Mouse (Mus musculus) MEL (cell line): Measurements from ENCODE around the gene C2cd4d. TPM values are rescaled to one million over a fixed set of nuclear protein-coding genes. Genes with fewer than 3 reads are reported as not detected.

Experiments used
- DNase-seq: peaks from one replicate; pipeline ENCODE4 v3.0.0; 2011; ENCODE audit warnings: low read depth, low spot score
- H3K27ac ChIP-seq: 2 replicates; pipeline ENCODE4 v1.5.1; 2012; ENCODE audit warnings: low read depth, mild to moderate bottlenecking, control low read depth, low read length, moderate library complexity; ENCODE audit not compliant: control insufficient read depth
- H3K27me3 ChIP-seq, 2 experiments: fragments of 150-350 bp in 1 of 2; sonication (generic) in 1 of 2; 2 replicates each; pipeline ENCODE4 v1.6.1; 2012; ENCODE audit warnings: low read length in 2 of 2, mild to moderate bottlenecking in 2 of 2, improper control_type of control experiment in 1 of 2, moderate library complexity in 1 of 2; ENCODE audit not compliant: insufficient read depth in 2 of 2, control insufficient read depth in 1 of 2
- H3K36me3 ChIP-seq, 2 experiments: 2 replicates each; pipeline ENCODE4 v1.6.1; 2012 to 2014; ENCODE audit warnings: low read length in 2 of 2, improper control_type of control experiment in 1 of 2, inconsistent platforms in 1 of 2, mild to moderate bottlenecking in 1 of 2; ENCODE audit not compliant: insufficient read depth in 2 of 2, control insufficient read depth in 1 of 2
- H3K4me1 ChIP-seq, 2 experiments: fragments of 150-350 bp in 1 of 2; sonication (generic) in 1 of 2; 2 replicates each; pipeline ENCODE4 v1.6.1; 2012; ENCODE audit warnings: low read length in 2 of 2, improper control_type of control experiment in 1 of 2, mild to moderate bottlenecking in 1 of 2; ENCODE audit not compliant: insufficient read depth in 2 of 2, control insufficient read depth in 1 of 2
- H3K4me3 ChIP-seq, 2 experiments: fragments of 150-350 bp in 1 of 2; sonication (generic) in 1 of 2; 2 replicates each; pipeline ENCODE4 v1.5.1; 2012; ENCODE audit warnings: low read depth in 2 of 2, low read length in 2 of 2, mild to moderate bottlenecking in 2 of 2, moderate library complexity in 2 of 2, control low read depth in 1 of 2, improper control_type of control experiment in 1 of 2; ENCODE audit not compliant: control insufficient read depth in 1 of 2, insufficient read depth in 1 of 2
- H3K79me2 ChIP-seq: 2 replicates; pipeline ENCODE4 v1.6.1; 2012; ENCODE audit warnings: mild to moderate bottlenecking, low read length, moderate library complexity; ENCODE audit not compliant: control insufficient read depth, poor library complexity, insufficient read depth
- H3K9ac ChIP-seq: 2 replicates; pipeline ENCODE4 v1.6.1; 2012; ENCODE audit warnings: low read depth, mild to moderate bottlenecking, control low read depth, low read length, moderate library complexity; ENCODE audit not compliant: control insufficient read depth, poor library complexity, severe bottlenecking
- H3K9me3 ChIP-seq: fragments of 150-350 bp; sonication (generic); replicated peaks from 2 replicates; pipeline ENCODE4 v1.6.1; 2012; ENCODE audit warnings: mild to moderate bottlenecking, low read length, improper control_type of control experiment, moderate library complexity; ENCODE audit not compliant: insufficient read depth
- CHD2 ChIP-seq: IDR thresholded peaks from 2 replicates; pipeline ENCODE4 v1.6.1; 2011; ENCODE audit warnings: low read length, improper control_type of control experiment
- CTCF ChIP-seq, 3 experiments: IDR thresholded peaks in 2 of 3; conservative IDR thresholded peaks in 1 of 3; 2 replicates each; pipeline ENCODE4 v1.5.1; 2011 to 2012; ENCODE audit warnings: low read length in 3 of 3, low read depth in 2 of 3, mild to moderate bottlenecking in 2 of 3, improper control_type of control experiment in 1 of 3, inconsistent platforms in 1 of 3, mixed read lengths in 1 of 3, moderate library complexity in 1 of 3; ENCODE audit not compliant: control insufficient read depth in 1 of 3, insufficient read depth in 1 of 3, poor library complexity in 1 of 3, severe bottlenecking in 1 of 3
- E2F4 ChIP-seq: IDR thresholded peaks from 2 replicates; pipeline ENCODE4 v1.6.1; 2011; ENCODE audit warnings: low read depth, low read length, improper control_type of control experiment, borderline replicate concordance
- EP300 ChIP-seq, 2 experiments: IDR thresholded peaks; 2 replicates each; pipeline ENCODE4 v1.6.1; 2011; ENCODE audit warnings: improper control_type of control experiment in 2 of 2, low read length in 2 of 2, low read depth in 1 of 2, mild to moderate bottlenecking in 1 of 2
- GABPA ChIP-seq: IDR thresholded peaks from 2 replicates; pipeline ENCODE4 v1.6.1; 2012; ENCODE audit warnings: low read depth, mild to moderate bottlenecking, inconsistent platforms, low read length, improper control_type of control experiment, moderate library complexity
- MAX ChIP-seq: IDR thresholded peaks from 2 replicates; pipeline ENCODE4 v1.6.1; 2011; ENCODE audit warnings: low read length, improper control_type of control experiment
- MAZ ChIP-seq: IDR thresholded peaks from 2 replicates; pipeline ENCODE4 v1.6.1; 2012; ENCODE audit warnings: low read depth, mild to moderate bottlenecking, inconsistent platforms, low read length, improper control_type of control experiment
- MEF2A ChIP-seq: IDR thresholded peaks from 2 replicates; pipeline ENCODE4 v1.6.1; 2014; ENCODE audit warnings: low read depth, mild to moderate bottlenecking, inconsistent platforms, low read length, improper control_type of control experiment; ENCODE audit not compliant: poor library complexity, insufficient replicate concordance, severe bottlenecking; ENCODE audit errors: extremely low read depth
- MXI1 ChIP-seq: IDR thresholded peaks from 2 replicates; pipeline ENCODE4 v1.6.1; 2011; ENCODE audit warnings: mild to moderate bottlenecking, low read depth, low read length, improper control_type of control experiment
- MYC ChIP-seq: IDR thresholded peaks from 2 replicates; pipeline ENCODE4 v1.6.1; 2011; ENCODE audit warnings: low read depth, mild to moderate bottlenecking, low read length, improper control_type of control experiment, moderate library complexity
- NELFE ChIP-seq: IDR thresholded peaks from 2 replicates; pipeline ENCODE4 v1.6.1; 2011; ENCODE audit warnings: low read depth, low read length, improper control_type of control experiment
- POLR2A ChIP-seq, 2 experiments: IDR thresholded peaks; 2 replicates each; pipeline ENCODE4 v1.6.1; 2011 to 2012; ENCODE audit warnings: low read length in 2 of 2, mild to moderate bottlenecking in 2 of 2, control low read depth in 1 of 2, improper control_type of control experiment in 1 of 2, low read depth in 1 of 2, moderate library complexity in 1 of 2; ENCODE audit not compliant: control insufficient read depth in 1 of 2, insufficient read depth in 1 of 2, poor library complexity in 1 of 2
- POLR2AphosphoS5 ChIP-seq: IDR thresholded peaks from 2 replicates; pipeline ENCODE4 v1.6.1; 2012; ENCODE audit warnings: low read depth, borderline replicate concordance, mild to moderate bottlenecking, inconsistent platforms, low read length, moderate library complexity, mixed read lengths
- SMC3 ChIP-seq: IDR thresholded peaks from 2 replicates; pipeline ENCODE4 v1.6.1; 2011; ENCODE audit warnings: low read depth, low read length, improper control_type of control experiment
- TAL1 ChIP-seq: IDR thresholded peaks from 2 replicates; pipeline ENCODE4 v1.6.1; 2012; ENCODE audit warnings: mild to moderate bottlenecking, inconsistent platforms, low read length, moderate library complexity, mixed read lengths
- TBP ChIP-seq: IDR thresholded peaks from 2 replicates; pipeline ENCODE4 v1.8.0; 2011; ENCODE audit warnings: low read depth, low read length, improper control_type of control experiment
- TCF12 ChIP-seq: IDR thresholded peaks from 2 replicates; pipeline ENCODE4 v1.6.1; 2014; ENCODE audit warnings: low read depth, mild to moderate bottlenecking, inconsistent platforms, low read length, improper control_type of control experiment, moderate library complexity
- USF1 ChIP-seq: IDR thresholded peaks from 2 replicates; pipeline ENCODE4 v1.6.1; 2014; ENCODE audit warnings: low read depth, mild to moderate bottlenecking, inconsistent platforms, low read length, improper control_type of control experiment, moderate library complexity
- USF2 ChIP-seq, 2 experiments: IDR thresholded peaks; 2 replicates each; pipeline ENCODE4 v1.6.1; 2011 to 2012; ENCODE audit warnings: improper control_type of control experiment in 2 of 2, low read length in 2 of 2, borderline replicate concordance in 1 of 2, inconsistent platforms in 1 of 2, low read depth in 1 of 2, mild to moderate bottlenecking in 1 of 2; ENCODE audit not compliant: insufficient read depth in 1 of 2
- ZKSCAN1 ChIP-seq: IDR thresholded peaks from 2 replicates; pipeline ENCODE4 v1.6.1; 2012; ENCODE audit warnings: low read depth, mild to moderate bottlenecking, inconsistent platforms, low read length, improper control_type of control experiment, moderate library complexity
- ZMIZ1 ChIP-seq: IDR thresholded peaks from 2 replicates; pipeline ENCODE4 v1.6.1; 2012; ENCODE audit warnings: low read depth, mild to moderate bottlenecking, inconsistent platforms, low read length, improper control_type of control experiment, moderate library complexity
- polyA plus RNA-seq, 2 experiments: library from polyadenylated mRNA; stranded (reverse) in 1 of 2; unstranded in 1 of 2; fragments of >175 nt in 1 of 2; fragments of >200 nt in 1 of 2; gene quantifications; 2 replicates each; pipeline versions ENCODE4 v1.2.1 to v1.2.4; 2012; ENCODE audit warnings: low replicate concordance in 2 of 2, low read depth in 1 of 2; ENCODE audit not compliant: insufficient read length in 2 of 2, insufficient read depth in 1 of 2, missing spikeins in 1 of 2
- total RNA-seq: library from RNA; depleted of rRNA; stranded (reverse); fragments of 300-350 nt; gene quantifications from 2 replicates; pipeline ENCODE4 v1.2.3, GENCODE M21; 2012

Gene C2cd4d
- total and polyA plus RNA-seq, 3 experiments, result not detected

GRCm38 (mm10) chr3:94404366-94405054 is 42.3 kb downstream of the C2cd4d start:
- no peak for TF ChIP-seq MAX
- TF ChIP-seq GABPA, result no peak
- TF ChIP-seq MEF2A, result no peak
- TF ChIP-seq EP300 (IDR thresholded peaks at IDR 0.05; ENCODE audit: low read depth in 1 of 2, low read length in 2 of 2), result no peak
- TF ChIP-seq MYC, result no peak
- TF ChIP-seq E2F4, result no peak
- no peak for TF ChIP-seq CHD2
- no peak for TF ChIP-seq MAZ
- no peak for TF ChIP-seq POLR2AphosphoS5
- Histone ChIP-seq H3K4me3 (no peak overlapping the region), H3K9me3 (no peaks in the 10 kb centered on the region), H3K27me3 (peaks cover 9 to 10% of the 10 kb centered on the region in 2 experiments), H3K4me1 (no peaks in the 10 kb centered on the region), H3K36me3 (no peaks in the 10 kb centered on the region), H3K9ac (no peak overlapping the region), H3K27ac (no peak overlapping the region), H3K79me2 (no peaks in the 10 kb centered on the region)
- no peak for DNase-seq

- peaks cover 11 to 16% of the 10 kb centered on the region in 2 experiments for H3K27me3 ChIP-seq
- no peak overlapping the region for H3K9ac ChIP-seq
- H3K36me3 ChIP-seq, result no peaks in the 10 kb centered on the region
- DNase-seq, result no peak
- no peak overlapping the region for H3K27ac ChIP-seq
- no peaks in the 10 kb centered on the region for H3K79me2 ChIP-seq
- TF ChIP-seq MYC, result no peak
- TF ChIP-seq USF2 (IDR thresholded peaks at IDR 0.05; ENCODE audit: borderline replicate concordance in 1 of 2, insufficient read depth in 1 of 2, low read depth in 1 of 2, low read length in 2 of 2), result no peak
- TF ChIP-seq TCF12, result no peak
- no peak for TF ChIP-seq ZMIZ1
- no peak for TF ChIP-seq TBP
- TF ChIP-seq NELFE, result no peak
- TF ChIP-seq ZKSCAN1, result no peak
- TF ChIP-seq MAX, result no peak
- TF ChIP-seq POLR2A (IDR thresholded peaks at IDR 0.05; ENCODE audit: control insufficient read depth in 1 of 2, insufficient read depth in 1 of 2, low read depth in 1 of 2, low read length in 2 of 2, poor library complexity in 1 of 2), result no peak
- TF ChIP-seq TAL1, result no peak
- no peak for TF ChIP-seq CTCF (IDR thresholded peaks at IDR 0.05 in 2 of 3, conservative IDR thresholded peaks at IDR 0.05 in 1 of 3; ENCODE audit: control insufficient read depth in 1 of 3, insufficient read depth in 1 of 3, low read depth in 2 of 3, low read length in 3 of 3, poor library complexity in 1 of 3, severe bottlenecking in 1 of 3)
- no peak for TF ChIP-seq MEF2A
- no peak for TF ChIP-seq MXI1
- TF ChIP-seq EP300 (IDR thresholded peaks at IDR 0.05; ENCODE audit: low read depth in 1 of 2, low read length in 2 of 2), result no peak
- no peak for TF ChIP-seq SMC3
- no peak for TF ChIP-seq USF1
- TF ChIP-seq, all 39 proteins: peak for 0
- Histone ChIP-seq H3K4me3 (no peak overlapping the region), H3K4me1 (no peaks in the 10 kb centered on the region), H3K9me3 (no peaks in the 10 kb centered on the region)
Observed at GRCm38 (mm10) chr3:94405561-94405960, 43.3 kb downstream of the C2cd4d start.
